Mouse (Mus musculus) thymus, postnatal 0 days (tissue): Measurements from ENCODE around the gene Wipf1. TPM values are rescaled to one million over a fixed set of nuclear protein-coding genes. Genes with fewer than 3 reads are reported as not detected.
"Not testable (repeated sequence)": the region's sequence is repeated elsewhere in the genome, so short reads cannot be mapped to it uniquely, and the experiment has no call there.

ENCODE experiments used
- DNase-seq: peaks from one replicate; pipeline ENCODE4 v3.0.0-alpha.2; 2015; ENCODE audit warnings: low spot score
- polyA plus RNA-seq: library from polyadenylated mRNA; unstranded; fragments of >200 nt; fragmentation: Nextera tagmentation; extraction: Ambion mirVana; gene quantifications from 2 replicates; pipeline ENCODE4 v1.2.1, GENCODE M21; 2015

Gene Wipf1
- 22.2 and 25.1 TPM in 2 replicates for polyA plus RNA-seq

DNA sequence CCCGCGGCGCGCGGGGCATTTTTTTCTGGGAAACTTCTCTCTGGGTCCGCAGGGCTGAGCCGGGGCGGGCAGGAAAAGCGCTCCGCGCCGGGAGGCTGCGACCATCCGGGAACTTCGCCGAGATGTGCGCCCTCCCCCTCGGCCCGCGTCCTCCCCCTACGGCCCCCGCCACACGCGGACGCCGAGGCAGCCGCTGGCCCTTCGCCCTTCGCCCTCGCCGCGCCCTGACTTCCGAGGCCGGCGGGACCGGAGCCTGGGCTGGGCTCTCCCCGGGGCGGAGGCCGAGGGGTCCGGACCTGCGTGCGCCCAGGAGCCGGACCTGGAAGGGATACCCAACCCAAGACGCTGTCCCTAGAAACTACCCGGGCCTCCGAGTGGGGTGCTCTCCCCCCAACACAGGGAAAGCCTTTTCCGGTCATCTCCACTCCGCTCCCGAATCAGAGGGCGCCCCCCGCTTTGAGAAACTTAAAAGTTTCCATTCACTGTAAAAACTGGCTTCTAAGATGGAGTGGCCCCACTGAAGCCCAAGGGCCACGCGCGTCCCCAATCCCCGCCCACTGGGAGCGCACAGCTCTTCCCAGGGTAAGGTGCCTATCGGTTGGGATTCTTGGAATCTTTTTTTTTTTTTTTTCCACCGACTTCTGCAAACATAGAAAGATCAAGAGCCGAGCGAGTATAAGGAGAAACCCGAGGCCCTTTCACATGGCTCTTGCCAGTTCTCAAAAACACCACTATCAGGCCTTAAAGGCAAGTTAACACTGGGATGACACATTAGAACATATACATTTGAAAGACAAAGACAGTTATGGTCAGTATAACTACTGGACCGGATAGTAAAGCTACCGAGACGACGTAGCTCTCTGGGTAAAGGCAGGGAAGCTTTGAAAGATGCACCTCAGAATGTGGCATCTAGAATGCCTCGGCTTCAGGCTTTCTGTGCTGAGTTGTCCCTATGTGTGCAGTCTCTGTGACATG, at the start of gene Wipf1:
Gene Wipf1, minus strand, starts transcription at position 379 of the 975 bp plus-strand sequence.
- peak; percentile 28 for DNase-seq

DNA sequence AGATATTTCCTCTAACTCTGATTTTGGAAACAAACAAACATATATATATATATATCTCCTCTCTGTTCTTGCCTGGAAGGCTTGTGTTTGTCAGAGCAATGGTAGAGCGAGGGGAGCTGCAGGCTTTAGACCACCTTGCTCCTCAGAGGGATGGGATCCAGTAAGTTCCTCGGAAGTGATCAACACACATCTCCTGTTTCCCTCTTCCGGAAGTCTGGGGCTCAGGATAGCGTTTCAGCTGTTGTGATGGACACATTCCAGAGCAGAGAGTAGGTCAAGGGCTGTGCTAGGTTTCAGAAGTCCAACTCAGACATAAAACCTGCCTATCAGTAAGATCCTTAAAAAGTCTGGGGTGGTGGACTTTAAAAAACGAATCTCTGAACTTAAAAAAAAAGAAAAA, 49.6 kb upstream of the Wipf1 start:
- DNase-seq, result no peak

DNA sequence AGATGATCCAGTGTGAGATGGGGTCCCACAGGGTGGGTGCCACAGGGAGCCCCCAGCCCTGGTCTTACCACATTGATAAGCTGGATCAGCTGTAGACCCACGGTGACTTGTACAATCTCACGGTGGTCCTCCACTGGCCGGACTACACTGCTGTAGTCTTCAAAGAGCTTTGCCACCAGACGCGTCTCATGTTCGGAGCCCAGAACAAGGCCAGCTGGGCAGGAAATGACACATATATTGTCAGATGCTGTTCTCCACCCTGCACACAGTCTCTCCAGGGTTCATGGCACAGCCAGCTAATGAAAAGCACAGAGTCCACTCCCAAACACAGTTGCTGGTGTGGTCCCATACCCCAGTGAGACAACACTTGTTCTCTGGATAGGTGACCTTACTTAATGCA, 44.9 kb upstream of the Wipf1 start:
- DNase-seq, result no peak

DNA sequence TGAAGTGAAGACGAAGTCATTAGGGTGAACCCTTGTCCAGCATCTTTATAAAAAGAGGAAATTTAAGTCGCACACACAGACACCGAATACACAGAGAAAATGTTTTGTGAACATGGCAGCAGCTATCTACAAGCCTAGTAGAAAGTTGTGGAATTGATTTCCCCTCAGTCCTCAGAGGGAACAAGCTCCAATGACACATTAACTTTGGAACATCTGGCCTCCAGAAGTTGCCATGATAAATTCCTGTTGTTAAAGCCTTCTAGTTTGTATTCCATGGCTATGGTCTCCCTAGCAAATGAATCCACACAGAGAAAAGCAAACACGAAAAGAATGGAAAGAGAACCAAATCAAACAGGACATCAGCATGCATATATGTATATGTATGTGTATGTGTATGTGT, 44.0 kb upstream of the Wipf1 start:
- no peak for DNase-seq

DNA sequence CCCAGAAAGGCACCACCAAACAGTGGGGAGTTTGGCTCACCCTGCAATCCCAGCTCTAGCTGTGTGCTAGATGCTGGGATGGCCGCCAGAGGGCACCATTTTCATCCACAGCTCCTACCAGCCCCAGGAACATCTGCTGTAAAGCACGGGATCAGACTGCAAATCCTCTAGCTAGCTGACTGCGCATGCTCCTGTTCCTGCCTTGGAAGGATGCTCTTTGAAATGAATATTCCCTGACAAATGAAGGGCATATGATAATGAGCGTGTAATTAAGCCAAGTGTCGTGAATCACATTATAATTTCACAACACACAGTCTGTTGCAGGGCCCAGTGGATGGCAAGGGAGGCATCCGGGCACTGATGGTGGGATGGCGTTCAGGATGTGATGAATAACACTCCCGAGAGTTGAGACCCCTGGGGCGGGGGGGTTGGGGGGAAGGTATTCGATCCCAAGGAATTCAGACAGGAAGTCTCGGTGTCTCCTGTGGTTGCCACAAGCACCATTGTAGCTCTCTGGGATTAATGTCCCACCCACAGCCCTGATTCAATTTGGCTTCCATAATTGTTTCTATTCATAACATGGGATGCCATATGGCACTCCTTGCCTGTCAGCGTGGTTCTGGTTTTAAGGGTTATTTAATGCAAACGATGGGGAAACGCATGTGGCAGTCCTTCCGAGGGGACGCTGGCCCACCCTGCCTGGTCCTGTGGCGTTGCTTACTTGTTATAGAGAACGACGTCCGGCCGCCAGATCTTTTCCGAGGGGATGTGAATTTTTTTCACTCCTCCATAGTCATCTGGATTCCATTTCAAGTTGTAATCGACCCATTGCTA, 43.2 kb upstream of the Wipf1 start:
- DNase-seq, result peak; percentile 31

- no peak for DNase-seq
Observed at GRCm38 (mm10) chr2:73571901-73572300, 42.4 kb upstream of the Wipf1 start.

GRCm38 (mm10) chr2:73571304-73571703, 41.8 kb upstream of the Wipf1 start:
- DNase-seq, result no peak

- peak; percentile 68 for DNase-seq
Observed at GRCm38 (mm10) chr2:73566989-73567605, 37.6 kb upstream of the Wipf1 start.

DNA sequence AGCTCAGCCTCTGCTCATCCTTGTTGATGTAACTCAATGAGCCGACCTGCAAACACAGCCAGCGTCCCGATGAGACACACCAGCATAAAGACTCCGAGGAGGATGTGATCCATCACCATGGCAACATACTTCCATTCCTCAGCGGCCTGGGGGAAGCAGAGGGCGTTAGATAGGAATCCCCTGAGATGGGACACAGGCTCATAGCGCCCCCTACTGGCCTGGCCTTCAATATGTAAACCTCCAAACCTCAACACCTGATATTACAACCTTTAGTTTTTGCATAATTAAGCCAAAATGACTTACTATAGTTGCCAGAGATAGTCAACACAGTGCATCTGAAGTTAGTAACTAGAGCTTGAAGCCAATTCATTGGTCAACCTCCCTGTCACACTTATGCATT, 36.6 kb upstream of the Wipf1 start:
- peak; percentile 37 for DNase-seq

DNA sequence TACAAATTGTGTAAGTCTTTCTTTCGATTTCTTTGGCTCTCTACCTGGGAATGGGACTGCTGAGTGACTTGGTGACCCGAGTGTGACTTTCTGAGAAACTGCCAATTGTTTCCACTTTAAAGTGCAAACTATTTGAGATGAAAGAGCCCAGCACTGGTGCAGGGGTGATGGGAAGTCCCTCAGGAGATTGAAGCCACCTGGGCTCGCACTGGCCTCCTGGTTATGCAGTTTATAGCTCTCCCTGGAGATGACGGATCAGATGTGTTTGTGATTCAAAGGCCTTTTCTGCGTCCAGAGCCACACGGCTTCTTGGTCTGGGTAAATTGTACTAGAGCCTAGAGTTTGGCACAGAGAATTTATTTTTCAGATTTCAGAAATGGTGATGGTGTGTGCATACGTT, 34.2 kb upstream of the Wipf1 start:
- no peak for DNase-seq

DNA sequence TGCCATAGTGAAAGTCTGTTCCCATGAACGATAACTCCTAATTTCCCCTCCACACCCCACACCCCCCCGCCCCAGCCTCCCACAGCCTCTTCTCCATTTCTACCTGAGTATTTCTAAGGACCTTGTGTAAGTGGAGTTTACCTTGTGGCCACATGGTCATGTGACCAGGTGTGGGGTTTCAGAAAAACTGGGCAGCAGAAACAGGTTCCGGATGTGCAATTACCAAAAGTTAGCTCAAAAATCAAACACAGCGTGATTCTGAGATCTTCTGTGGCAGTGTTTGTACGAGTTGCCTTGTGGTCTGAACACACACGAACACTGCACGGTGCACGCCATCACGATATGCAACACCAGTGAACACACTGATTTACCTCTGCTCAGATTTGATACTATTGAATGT, 33.1 kb upstream of the Wipf1 start:
- DNase-seq, result no peak

DNA sequence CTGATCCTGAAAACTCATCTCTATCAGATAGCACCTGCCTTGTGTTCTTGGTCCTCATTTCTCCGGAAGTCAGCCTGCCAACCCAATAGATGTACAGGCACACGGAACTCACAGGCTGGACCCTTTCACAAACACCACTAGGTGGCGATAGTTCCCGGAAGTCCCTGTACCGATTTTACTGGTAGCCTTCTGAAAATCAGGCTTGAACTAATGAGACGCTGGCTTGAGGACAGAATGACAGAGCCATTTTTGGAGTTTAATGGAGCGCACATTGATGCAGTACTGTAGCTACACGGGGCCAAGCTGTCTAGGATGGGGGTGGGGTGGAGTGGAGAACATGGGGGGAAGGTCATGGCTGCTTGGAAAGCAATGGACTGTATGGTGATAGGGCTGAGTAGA, 32.1 kb upstream of the Wipf1 start:
- peak; percentile 80 for DNase-seq

- DNase-seq, result no peak
Observed at GRCm38 (mm10) chr2:73560899-73561664, 31.5 kb upstream of the Wipf1 start.

- no peak for DNase-seq
Observed at GRCm38 (mm10) chr2:73560445-73560844, 30.9 kb upstream of the Wipf1 start.

DNA sequence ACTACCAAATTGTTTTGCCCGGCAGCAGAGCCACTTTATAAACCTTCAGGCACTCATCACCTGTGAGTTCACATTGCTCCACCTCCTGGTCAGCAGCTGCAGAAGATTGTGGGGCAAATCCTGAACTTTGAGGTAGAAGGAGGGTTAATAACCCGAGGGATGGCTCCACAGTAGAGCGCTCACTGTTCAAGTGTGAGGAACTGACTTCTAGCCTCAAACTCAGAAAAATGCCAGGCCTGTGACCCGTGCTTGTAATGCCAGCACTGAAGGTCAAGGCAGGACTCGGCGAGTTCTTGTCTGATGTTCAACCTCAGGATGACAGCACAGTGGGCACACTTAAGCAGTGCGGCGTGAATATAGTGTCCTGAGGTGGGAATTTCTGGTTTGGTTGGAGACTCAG, 28.4 kb upstream of the Wipf1 start:
- DNase-seq, result no peak

GRCm38 (mm10) chr2:73557061-73557460, 27.5 kb upstream of the Wipf1 start:
- DNase-seq, result not testable (repeated sequence)

- DNase-seq, result no peak
Observed at GRCm38 (mm10) chr2:73554389-73554788, 24.9 kb upstream of the Wipf1 start.

DNA sequence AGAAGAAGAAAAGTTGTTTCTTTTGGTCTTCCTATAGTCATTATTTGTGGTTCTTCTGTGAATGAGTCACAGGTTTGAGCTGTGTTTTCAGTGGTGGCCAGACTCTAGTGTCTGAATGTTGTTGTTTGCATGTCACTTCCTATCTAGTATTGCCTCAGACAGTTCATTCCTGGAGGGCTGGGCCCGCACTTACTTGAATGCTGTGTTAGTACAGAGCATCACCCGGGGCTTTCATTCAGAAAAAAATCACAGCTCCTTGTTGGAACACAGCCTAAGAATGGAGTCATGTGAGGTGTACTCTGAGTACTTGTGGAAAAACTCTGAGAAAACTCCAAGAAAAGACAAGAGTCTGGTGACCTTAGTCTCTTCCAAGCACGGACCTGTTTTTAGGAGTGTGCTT, 23.4 kb upstream of the Wipf1 start:
- DNase-seq, result no peak

GRCm38 (mm10) chr2:73550725-73551124, 21.2 kb upstream of the Wipf1 start:
- DNase-seq, result peak; percentile 68

DNA sequence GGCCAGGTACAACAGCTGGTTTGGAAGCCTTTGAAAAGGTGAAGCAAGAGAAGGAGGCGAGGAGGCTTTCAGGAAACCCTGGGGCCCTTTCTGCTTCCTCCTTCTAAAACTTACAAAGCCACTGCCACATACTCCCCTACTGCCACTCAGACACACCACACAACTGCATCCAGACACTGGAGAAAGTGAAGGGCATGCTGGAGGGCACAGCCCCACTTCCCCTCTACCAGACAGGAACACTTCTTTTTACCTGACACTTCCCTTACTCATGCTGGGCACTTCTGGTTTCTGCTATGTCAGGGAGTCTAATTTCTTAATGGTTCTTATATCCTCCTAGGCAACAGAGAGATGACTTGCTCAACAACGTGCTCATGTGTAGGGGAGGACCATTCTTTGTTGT, 19.0 kb upstream of the Wipf1 start:
- DNase-seq, result peak; percentile 9

- DNase-seq, result no peak
Observed at GRCm38 (mm10) chr2:73547256-73547655, 17.7 kb upstream of the Wipf1 start.
